Mouse (Mus musculus): ENCODE results near the gene Pcnp.
"Not testable (repeated sequence)": the region's sequence is repeated elsewhere in the genome, so short reads cannot be mapped to it uniquely, and the experiment has no call there.

Gene Pcnp

DNA sequence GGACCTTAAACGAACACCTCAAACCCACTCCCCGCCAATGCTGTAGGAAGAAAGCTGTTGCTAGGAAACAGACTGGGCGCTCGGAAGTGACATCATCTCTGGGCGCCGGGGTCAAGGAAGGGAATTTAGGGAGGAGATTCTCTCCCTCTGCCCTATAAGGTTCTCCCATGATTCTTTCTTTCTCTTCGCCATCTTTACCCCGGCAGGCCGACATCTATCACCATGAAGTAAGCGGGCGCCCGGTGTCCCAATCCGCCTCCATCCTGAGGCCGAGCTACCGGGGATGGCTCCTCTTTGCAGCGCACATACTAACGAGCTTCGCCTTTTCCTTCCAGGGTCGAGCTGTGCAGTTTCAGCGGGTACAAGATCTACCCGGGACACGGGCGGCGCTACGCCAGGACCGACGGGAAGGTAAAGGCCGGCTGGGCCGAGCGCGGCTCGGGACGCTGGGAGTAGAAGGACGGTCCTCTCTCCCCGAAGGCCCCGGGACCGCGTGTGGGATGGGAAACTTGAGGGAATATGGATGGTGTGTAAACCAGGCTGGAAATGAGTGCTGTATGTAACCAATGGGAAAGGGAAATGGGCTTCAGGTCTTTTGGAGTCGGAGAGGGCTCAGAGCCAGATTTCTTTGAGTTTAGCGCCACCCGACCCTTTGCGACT is 63.2 kb downstream of the Pcnp start, which contains the start of gene Rpl24:
Gene Rpl24 (plus strand): TSS at position 64 of the 660 bp plus-strand sequence.
- DNase-seq = peak; percentile 97

DNA sequence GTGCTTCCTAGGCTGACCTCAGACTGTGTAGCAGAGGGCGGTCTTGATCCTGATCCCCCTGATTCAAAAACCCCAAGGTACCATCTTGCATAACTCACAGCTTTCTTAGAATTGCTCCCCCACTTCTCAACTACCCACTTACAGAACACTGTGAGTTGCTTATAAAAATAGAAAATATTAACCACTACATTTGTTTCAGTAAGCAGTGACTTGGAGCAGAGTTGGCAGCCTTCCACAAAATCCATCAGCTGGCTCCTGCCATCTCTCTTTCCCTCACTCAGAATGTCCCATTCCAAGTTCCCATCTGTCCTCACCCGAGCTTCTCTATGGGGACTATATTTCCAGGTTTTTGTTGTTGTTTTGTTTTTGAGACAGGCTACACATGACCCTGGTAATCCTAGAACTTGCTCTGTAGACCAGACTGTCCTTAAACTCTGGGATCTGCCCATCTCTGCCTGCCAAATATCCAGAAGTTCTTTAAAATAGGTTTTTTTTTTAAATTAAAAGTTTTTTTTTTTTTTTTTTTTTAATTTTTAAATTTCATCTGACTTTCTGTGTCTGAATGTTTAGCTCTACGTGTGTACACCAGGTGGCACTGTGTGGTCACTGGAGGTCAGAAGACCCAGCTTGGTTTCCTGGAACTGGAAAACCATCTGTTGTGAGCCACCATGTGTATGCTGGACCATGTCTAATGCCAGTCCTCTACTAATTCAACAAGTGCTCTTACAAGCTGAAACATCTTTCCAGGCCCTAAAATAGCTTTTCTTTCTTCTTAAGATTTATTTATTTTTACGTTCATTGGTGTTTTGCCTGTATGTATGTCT is 65.2 kb downstream of the Pcnp start:
- DNase-seq = peak; percentile 50

DNA sequence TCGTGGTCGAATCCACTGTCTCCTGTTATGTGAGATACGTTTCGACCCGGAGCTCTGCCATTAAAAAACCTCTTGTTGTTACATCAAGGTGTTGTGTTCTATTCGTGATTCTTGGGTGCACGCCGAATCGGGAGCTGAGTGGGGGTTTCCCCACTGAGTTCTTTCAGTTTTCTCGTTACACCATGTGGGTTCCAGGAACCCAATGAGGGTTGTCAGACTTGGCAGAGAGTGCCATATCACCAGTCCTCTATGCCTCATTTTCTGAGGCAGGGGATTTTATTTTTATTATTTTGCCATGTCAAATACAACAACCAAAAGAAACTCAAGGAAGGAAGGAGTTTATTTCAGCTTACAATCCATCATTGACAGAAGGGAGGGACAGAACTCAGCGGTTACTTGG is 66.5 kb downstream of the Pcnp start:
- DNase-seq = not testable (repeated sequence)

All from right cerebral cortex, adult 18-20 months (tissue).